In the genomic region with DNA sequence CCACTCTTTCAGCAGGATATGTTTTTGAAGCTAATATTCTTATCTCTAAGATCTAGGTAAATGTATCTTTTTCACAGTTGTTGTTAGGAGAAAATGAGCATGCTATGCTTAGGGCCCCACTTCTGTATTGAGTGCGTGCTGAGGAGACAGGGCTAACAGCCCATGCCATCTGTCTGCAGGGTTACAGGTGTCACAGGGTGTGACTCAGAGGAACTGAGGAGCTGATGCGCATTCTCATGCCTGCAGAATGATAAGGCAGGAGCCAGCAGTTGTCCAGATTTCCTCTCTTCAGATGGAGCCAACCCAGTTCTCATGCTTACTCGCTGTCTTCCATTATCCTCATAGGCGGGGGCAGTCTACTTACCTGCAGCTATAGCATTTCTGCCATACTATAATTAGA, we compare ENCODE assay signal across 16 mouse cellular contexts.
DNase-seq lines count a peak whose midpoint lies in the region; ATAC-seq lines count a peak whose summit lies in the region.
"Had no signal": no experiment of that assay in that cellular context is flagged by ENCODE, and none has a peak within 500 bp of the region (broad histone marks: within the 10 kb centered on the region; RNA-seq: fewer than 3 reads in every experiment).

No protein-coding gene starts in this region.

- peak; percentile 33 for DNase-seq in cerebellum, adult 11 months
- peak; percentile 28 for DNase-seq in thymus, postnatal 4 days
- no peak for DNase-seq in thymus, postnatal 10 days (ENCODE audit: low spot score in 2 of 2)
- peak; percentile 38 to 45 for DNase-seq in cerebellum, postnatal 36 days
- DNase-seq in Muller cell, postnatal 12 days (ENCODE audit: inconsistent ontology term) = no peak
- no peak for DNase-seq in ovary, postnatal 10 days (ENCODE audit: low spot score)
- no peak for DNase-seq in right cerebral cortex, postnatal 25 days
- DNase-seq: gastrocnemius, postnatal 36 days; kidney, adult 9 months; kidney, postnatal 36 days; retina, postnatal 1 day; thymus, adult 18-20 months had no signal

- ATAC-seq in cerebellum, adult (ENCODE audit: insufficient number of reproducible peaks, low FRiP score, low TSS enrichment) = no peak
- ATAC-seq: forebrain, embryonic 13.5 days; hindbrain, postnatal 0 days; midbrain, embryonic 13.5 days had no signal

Comparison
In these comparisons a context has a peak if more than half of its experiments do, and no peak if none do; other contexts are left out.
1. DNase-seq: peak in cerebellum, adult 11 months (single experiment), thymus, postnatal 4 days (single experiment) and cerebellum, postnatal 36 days (2 of 2); none in thymus, postnatal 10 days (0 of 2), Muller cell, postnatal 12 days (single experiment), ovary, postnatal 10 days (single experiment) and right cerebral cortex, postnatal 25 days (single experiment).